Mouse (Mus musculus): ENCODE data around the gene Bcl7c.
"Not testable (repeated sequence)": the region's sequence is repeated elsewhere in the genome, so short reads cannot be mapped to it uniquely, and the experiment has no call there.

The Bcl7c gene

GRCm38 (mm10) chr7:127681888-127682553 is 26.7 kb downstream of the Bcl7c start:
- no peak for DNase-seq (ENCODE audit: low spot score)

- DNase-seq (ENCODE audit: low spot score): no peak
These were observed 28.2 kb downstream of the Bcl7c start for GRCm38 (mm10) chr7:127680541-127680940.

GRCm38 (mm10) chr7:127678811-127679210 is 29.9 kb downstream of the Bcl7c start:
- no peak for DNase-seq (ENCODE audit: low spot score)

- no peak for DNase-seq (ENCODE audit: low spot score)
These were observed 31.1 kb downstream of the Bcl7c start for GRCm38 (mm10) chr7:127677609-127678008.

- peak; percentile 61 for DNase-seq (ENCODE audit: low spot score)
These were observed 31.7 kb downstream of the Bcl7c start for GRCm38 (mm10) chr7:127677077-127677476.

- DNase-seq (ENCODE audit: low spot score): no peak
These were observed 33.3 kb downstream of the Bcl7c start for GRCm38 (mm10) chr7:127675391-127675811.

- peak; percentile 73 for DNase-seq (ENCODE audit: low spot score)
These were observed 33.8 kb downstream of the Bcl7c start for GRCm38 (mm10) chr7:127674977-127675376.

GRCm38 (mm10) chr7:127672776-127673175 is 36.0 kb downstream of the Bcl7c start:
- DNase-seq (ENCODE audit: low spot score): no peak

- no peak for DNase-seq (ENCODE audit: low spot score)
These were observed 36.6 kb downstream of the Bcl7c start for GRCm38 (mm10) chr7:127671880-127672774.

GRCm38 (mm10) chr7:127667171-127667570 is 41.6 kb downstream of the Bcl7c start:
- DNase-seq (ENCODE audit: low spot score): no peak

- no peak for DNase-seq (ENCODE audit: low spot score)
These were observed 42.1 kb downstream of the Bcl7c start for GRCm38 (mm10) chr7:127666679-127667078.

- no peak for DNase-seq (ENCODE audit: low spot score)
These were observed 42.6 kb downstream of the Bcl7c start for GRCm38 (mm10) chr7:127666066-127666654.

GRCm38 (mm10) chr7:127662926-127663325 is 45.8 kb downstream of the Bcl7c start:
- DNase-seq (ENCODE audit: low spot score): no peak

- DNase-seq (ENCODE audit: low spot score): no peak
These were observed 46.9 kb downstream of the Bcl7c start for GRCm38 (mm10) chr7:127661833-127662232.

- DNase-seq (ENCODE audit: low spot score): no peak
These were observed 47.9 kb downstream of the Bcl7c start for GRCm38 (mm10) chr7:127660882-127661281.

- DNase-seq (ENCODE audit: low spot score): peak; percentile 64
These were observed 51.8 kb downstream of the Bcl7c start for GRCm38 (mm10) chr7:127656946-127657345.

- no peak for DNase-seq (ENCODE audit: low spot score)
These were observed 54.4 kb downstream of the Bcl7c start for GRCm38 (mm10) chr7:127654318-127654717.

GRCm38 (mm10) chr7:127652050-127652449 is 56.7 kb downstream of the Bcl7c start:
- no peak for DNase-seq (ENCODE audit: low spot score)

- DNase-seq (ENCODE audit: low spot score): no peak
These were observed 57.1 kb downstream of the Bcl7c start for GRCm38 (mm10) chr7:127651624-127652023.

- no peak for DNase-seq (ENCODE audit: low spot score)
These were observed 59.5 kb downstream of the Bcl7c start for GRCm38 (mm10) chr7:127649206-127649605.

- no peak for DNase-seq (ENCODE audit: low spot score)
These were observed 60.1 kb downstream of the Bcl7c start for GRCm38 (mm10) chr7:127648516-127649201.

- DNase-seq (ENCODE audit: low spot score): not testable (repeated sequence)
These were observed 61.2 kb downstream of the Bcl7c start for GRCm38 (mm10) chr7:127647576-127647975.

Measured in T-cell, adult 2 months (primary cell).